Mouse (Mus musculus): ENCODE results near the gene Celf1.
A peak's percentile ranks its signal among the peaks of the same experiment; 100 is the strongest.
"Not testable (repeated sequence)": the region's sequence is repeated elsewhere in the genome, so short reads cannot be mapped to it uniquely, and the experiment has no call there.

Gene Celf1

GRCm38 (mm10) chr2:90940233-90941229 lies at the start of gene Celf1:
Celf1 (plus strand) TSS chr2:90940382.
- peak; percentile 78 for DNase-seq (ENCODE audit: low spot score)

- DNase-seq (ENCODE audit: low spot score): no peak
These were observed 46.4 kb upstream of the Celf1 start for GRCm38 (mm10) chr2:90893673-90894298.

GRCm38 (mm10) chr2:90894299-90894677 lies 45.9 kb upstream of the Celf1 start:
- not testable (repeated sequence) for DNase-seq (ENCODE audit: low spot score)

GRCm38 (mm10) chr2:90903398-90903797 lies 36.8 kb upstream of the Celf1 start:
- no peak for DNase-seq (ENCODE audit: low spot score)

DNA sequence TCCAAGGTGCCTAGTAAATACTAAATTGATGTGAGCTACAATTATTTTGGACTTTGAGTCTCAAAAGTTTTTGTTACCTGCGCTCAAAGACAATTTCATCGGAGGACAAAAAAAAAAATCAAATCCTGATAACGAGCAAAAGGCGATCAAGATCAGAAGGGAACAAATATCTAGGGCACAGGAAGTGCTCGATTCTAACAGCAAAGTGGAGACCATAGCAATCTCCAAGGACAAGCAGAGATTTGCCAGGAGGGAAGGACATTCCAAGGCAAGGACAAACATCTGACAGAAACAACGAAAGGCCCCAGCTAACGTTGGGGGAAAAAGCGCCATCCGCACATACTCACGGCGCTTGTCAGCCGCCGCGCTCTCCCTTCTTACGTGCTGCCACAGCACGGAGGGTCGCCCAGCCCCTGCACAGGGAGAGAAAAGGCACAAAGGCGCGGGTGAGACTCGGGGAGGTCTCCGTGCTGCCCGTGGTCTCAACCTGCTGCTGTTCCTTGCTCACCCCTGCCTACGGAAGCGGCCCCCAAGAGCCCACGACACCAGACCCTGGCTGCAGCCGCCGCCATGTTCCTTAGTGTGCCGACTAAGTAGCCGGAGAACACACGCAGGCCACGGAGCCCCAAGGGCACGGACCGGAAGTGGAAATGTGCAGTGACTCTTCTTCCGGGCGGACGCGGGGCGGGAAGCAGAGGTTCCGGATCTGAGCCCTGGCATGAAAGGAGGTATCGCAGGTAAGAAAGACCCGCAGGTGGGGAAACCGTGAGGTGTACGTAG lies 35.9 kb upstream of the Celf1 start, which contains the start of the genes Kbtbd4 and Ndufs3:
Kbtbd4 (plus strand) TSS at position 665 of the 780 bp plus-strand sequence.
Ndufs3 (minus strand) TSS at position 752 of the 780 bp plus-strand sequence.
- peak; percentile 85 for DNase-seq (ENCODE audit: low spot score)

GRCm38 (mm10) chr2:90904856-90905224 lies 35.3 kb upstream of the Celf1 start:
- no peak for DNase-seq (ENCODE audit: low spot score)

DNA sequence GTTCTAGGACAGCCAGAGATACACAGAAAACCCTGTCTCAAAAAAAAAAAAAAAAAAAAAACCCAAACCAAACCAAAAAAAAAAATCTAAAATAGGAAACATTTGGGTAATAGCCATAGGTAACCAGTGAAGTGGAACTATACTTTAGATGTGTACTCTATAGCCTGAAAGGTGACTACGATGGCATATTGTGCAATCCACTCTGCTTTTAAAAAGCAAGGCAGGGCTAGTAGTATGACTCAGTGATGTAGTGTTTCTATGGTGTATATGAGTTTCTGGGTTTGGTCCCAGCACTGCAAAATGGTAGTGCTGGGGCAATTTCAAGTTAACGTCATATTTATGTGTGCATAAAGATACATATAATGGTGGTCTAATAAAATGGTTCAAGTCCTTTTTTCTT lies 33.5 kb upstream of the Celf1 start:
- DNase-seq (ENCODE audit: low spot score): no peak

GRCm38 (mm10) chr2:90910861-90911260 lies 29.3 kb upstream of the Celf1 start:
- no peak for DNase-seq (ENCODE audit: low spot score)

- no peak for DNase-seq (ENCODE audit: low spot score)
These were observed 28.5 kb upstream of the Celf1 start for GRCm38 (mm10) chr2:90911668-90912067.

DNA sequence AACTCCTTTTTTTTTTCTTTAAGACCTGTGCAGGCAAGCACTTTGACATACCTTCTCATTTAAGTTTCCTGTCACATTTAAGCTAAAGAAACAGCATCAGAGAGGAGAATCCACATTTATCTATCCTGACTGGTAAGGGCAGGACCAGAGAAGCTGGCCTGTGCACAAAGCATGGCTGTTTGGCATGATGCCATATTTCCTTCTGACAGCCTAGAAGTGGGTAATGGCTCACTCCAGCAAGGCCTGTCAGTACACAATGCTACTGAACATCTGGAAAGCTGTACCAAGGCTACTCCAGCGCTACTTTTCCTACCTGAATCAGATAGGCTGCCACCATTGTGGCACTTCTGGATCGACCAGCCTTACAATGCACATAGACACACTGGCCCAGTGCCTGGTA lies 26.5 kb upstream of the Celf1 start:
- no peak for DNase-seq (ENCODE audit: low spot score)

DNA sequence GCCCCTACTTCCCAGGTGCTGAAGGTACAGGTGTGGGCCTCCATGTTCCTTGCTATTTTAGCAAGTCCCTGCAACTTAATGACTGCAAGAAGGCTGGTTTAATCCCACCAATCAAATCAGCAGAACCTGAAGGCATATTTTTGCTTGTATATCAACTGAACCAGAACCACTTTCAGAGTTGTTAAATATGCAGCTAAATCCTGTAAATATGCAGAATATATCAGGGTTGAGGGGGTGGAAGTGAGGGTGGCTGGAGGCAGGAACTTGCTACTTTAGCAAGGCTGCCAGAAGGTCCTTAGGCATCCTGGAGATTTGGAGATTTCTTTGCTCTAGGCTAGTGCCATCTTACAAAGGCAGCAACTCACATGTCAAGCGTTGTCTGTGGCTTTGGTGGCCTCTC lies 24.7 kb upstream of the Celf1 start:
- DNase-seq (ENCODE audit: low spot score): no peak

GRCm38 (mm10) chr2:90916560-90917232 lies 23.5 kb upstream of the Celf1 start:
- no peak for DNase-seq (ENCODE audit: low spot score)

GRCm38 (mm10) chr2:90917233-90917998 lies 22.8 kb upstream of the Celf1 start:
- peak; percentile 75 for DNase-seq (ENCODE audit: low spot score)

- DNase-seq (ENCODE audit: low spot score): no peak
These were observed 22.0 kb upstream of the Celf1 start for GRCm38 (mm10) chr2:90917999-90918698.

DNA sequence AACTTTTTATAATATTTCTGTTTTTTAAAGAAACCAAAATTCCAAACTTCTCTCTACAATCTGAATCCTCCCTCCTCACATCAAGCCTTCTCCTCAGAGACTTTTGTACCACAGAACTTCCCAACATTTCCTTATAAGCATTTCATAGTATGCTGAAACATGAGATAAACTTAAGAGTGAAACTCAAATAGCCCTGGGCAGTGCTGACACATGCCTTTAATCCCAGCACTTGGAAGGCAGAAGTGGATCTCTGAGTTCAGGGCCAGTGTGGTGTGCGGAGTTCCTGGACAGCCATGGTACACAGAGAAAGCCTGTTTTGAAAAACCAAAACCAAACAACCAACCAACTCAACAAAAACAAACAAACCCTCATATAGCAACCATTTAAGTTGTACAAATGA lies 19.0 kb upstream of the Celf1 start:
- no peak for DNase-seq (ENCODE audit: low spot score)

DNA sequence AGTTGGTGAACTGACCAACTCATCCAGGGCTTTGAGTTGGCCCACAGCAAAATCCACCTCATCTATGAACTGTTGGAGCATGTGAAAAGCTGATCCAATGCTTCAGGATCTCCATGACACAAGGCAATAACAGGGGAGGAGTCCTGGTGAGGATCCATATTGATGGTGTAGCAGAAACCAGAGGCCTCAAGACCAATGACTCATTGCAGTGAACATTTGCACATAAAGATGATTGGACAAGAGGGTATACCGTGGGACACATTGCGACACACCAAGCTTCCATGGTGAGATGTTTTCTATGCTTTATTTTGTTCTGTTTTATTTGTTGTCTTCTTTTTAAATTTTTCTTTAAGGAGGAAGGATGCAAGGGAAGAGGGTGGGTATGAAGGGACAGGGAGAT lies 17.5 kb upstream of the Celf1 start:
- no peak for DNase-seq (ENCODE audit: low spot score)

GRCm38 (mm10) chr2:90928566-90928965 lies 11.6 kb upstream of the Celf1 start:
- DNase-seq (ENCODE audit: low spot score): no peak

GRCm38 (mm10) chr2:90931829-90932228 lies 8.4 kb upstream of the Celf1 start:
- DNase-seq (ENCODE audit: low spot score): no peak

DNA sequence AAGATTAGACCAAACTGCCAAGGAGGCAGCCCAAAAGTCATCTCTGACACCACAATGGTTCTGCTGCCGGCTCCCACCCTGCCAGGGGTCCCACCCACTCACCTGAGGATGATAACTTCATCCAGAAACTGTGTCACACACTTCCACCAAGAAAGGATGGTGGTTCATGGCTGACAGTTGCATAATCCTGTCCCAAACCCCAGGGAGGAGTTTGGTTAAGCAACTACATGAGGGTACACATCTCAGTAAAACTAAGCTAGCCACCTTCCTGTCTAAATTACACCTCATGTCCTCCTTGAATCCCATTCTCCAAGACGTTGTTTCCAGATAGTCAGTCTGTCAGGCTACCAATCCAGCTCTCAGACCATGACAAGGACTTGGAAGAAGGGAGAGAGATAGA lies 7.9 kb upstream of the Celf1 start:
- DNase-seq (ENCODE audit: low spot score): no peak

- DNase-seq (ENCODE audit: low spot score): no peak
These were observed 1.8 kb upstream of the Celf1 start for GRCm38 (mm10) chr2:90938362-90938761.
